Mouse (Mus musculus): Measurements from ENCODE around the gene Gm14412. TPM values are rescaled to one million over a fixed set of nuclear protein-coding genes. Genes with fewer than 3 reads are reported as not detected.
"Not testable (repeated sequence)": the region's sequence is repeated elsewhere in the genome, so short reads cannot be mapped to it uniquely, and the experiment has no call there.

Gm14412 gene
- 0.21 and 0.31 TPM in 2 replicates for polyA plus RNA-seq (2015; fragmentation: Nextera tagmentation; extraction: Ambion mirVana)

GRCm38 (mm10) chr2:177324257-177324733, at the start of gene Gm14412:
TSS of gene Gm14412 (minus strand) at chr2:177324307.
- not testable (repeated sequence) for ATAC-seq (replicated peaks; ENCODE audit: extremely low read depth, insufficient read depth, low FRiP score); H3K4me3 ChIP-seq (ENCODE audit: low read length); H3K4me1 ChIP-seq (ENCODE audit: control insufficient read depth, insufficient read depth, low read length); H3K27ac ChIP-seq (ENCODE audit: low read length); H3K36me3 ChIP-seq (ENCODE audit: control insufficient read depth, insufficient read depth); H3K27me3 ChIP-seq (ENCODE audit: control insufficient read depth, insufficient read depth, low read length); H3K9me3 ChIP-seq (replicated peaks; ENCODE audit: control insufficient read depth, low read length); H3K9ac ChIP-seq (ENCODE audit: low read length); H3K4me2 ChIP-seq (ENCODE audit: low read depth, low read length)
- WGBS, result 89% methylated on average over 2 of the region's 2 CpGs

DNA sequence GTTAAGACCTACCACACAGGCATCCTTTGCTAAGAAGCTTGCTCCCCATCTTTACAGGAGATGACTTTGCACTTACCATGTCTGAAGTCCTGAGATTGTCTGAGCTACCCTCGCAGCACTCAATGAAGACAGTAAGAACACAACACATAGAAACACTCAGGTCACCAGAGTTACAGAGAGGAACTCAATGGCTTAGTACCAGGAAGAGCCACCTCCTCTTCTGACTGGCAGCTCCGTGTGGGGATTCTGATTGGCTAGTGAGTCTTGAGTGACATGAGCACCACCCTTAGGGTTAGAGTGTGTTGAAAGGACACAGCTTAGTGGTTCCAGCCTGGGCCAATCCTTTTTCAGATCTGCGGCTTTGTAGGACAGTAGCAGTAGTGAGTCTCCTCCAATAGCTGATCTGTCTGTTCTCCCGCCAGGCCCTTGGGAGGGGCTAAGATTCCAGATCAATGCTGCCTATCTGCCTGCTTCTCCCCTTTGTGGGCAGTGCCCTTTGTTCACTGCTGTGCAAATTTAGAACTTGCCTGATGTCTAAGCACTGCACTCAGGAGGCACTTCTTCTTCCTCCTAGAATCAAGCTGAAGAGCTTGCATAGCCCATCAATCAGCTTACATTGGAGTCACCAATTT, 5.7 kb upstream of the Gm14412 start:
- not testable (repeated sequence) for H3K36me3 ChIP-seq (ENCODE audit: control insufficient read depth, insufficient read depth); H3K4me1 ChIP-seq (ENCODE audit: control insufficient read depth, insufficient read depth, low read length); H3K27ac ChIP-seq (ENCODE audit: low read length); H3K9me3 ChIP-seq (replicated peaks; ENCODE audit: control insufficient read depth, low read length); H3K27me3 ChIP-seq (ENCODE audit: control insufficient read depth, insufficient read depth, low read length); H3K4me3 ChIP-seq (ENCODE audit: low read length); H3K4me2 ChIP-seq (ENCODE audit: low read depth, low read length); H3K9ac ChIP-seq (ENCODE audit: low read length); ATAC-seq (replicated peaks; ENCODE audit: extremely low read depth, insufficient read depth, low FRiP score)
- 65% methylated on average over 4 of the region's 4 CpGs for WGBS

DNA sequence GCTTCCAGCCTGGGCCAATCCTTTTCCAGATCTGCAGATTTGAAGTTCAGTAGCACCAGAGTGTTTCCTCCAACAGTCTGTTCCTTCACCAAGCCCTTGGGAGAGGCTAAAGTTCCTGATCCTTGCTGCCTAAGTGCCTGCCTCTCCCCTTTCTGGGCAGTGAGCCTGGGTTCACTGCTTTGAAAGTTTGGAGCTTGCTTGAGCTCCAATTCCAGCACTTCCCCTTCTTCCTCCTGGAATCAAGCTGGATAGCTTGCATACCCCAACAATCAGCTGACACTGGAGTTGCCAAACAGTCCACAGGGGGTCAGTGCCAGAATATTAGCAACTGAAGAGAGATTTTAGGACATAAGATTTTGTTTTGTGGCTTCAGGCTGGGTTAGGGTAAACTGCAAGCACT, 2.7 kb downstream of the Gm14412 start:
- ATAC-seq (replicated peaks; ENCODE audit: extremely low read depth, insufficient read depth, low FRiP score), result not testable (repeated sequence)

DNA sequence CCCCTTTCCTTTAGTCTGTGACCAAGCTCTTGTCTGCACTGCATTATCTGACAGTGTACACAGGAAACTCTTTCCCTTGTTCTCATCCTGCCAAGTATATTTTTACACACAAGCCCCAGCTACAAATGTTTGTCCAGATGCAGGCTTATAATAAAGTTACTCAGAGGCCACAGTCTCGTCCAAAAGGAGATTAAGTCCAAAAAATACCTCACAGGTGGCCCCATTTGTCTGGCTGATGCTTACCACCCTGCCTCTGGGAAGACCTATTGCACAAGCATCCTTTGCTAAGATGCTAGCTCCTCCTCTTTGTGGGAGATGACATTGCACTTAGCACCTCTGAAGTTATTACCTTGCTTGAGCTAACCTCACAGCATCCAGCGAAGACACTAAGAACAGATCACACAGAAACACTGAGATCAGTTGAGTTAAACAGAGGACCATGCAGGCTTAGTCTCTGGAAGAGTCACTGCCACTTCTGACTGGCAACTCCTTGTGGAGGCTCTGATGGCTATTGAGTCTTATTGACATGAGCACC, 3.3 kb downstream of the Gm14412 start:
- not testable (repeated sequence) for H3K4me1 ChIP-seq (ENCODE audit: control insufficient read depth, insufficient read depth, low read length); H3K27me3 ChIP-seq (ENCODE audit: control insufficient read depth, insufficient read depth, low read length); H3K9ac ChIP-seq (ENCODE audit: low read length); H3K4me2 ChIP-seq (ENCODE audit: low read depth, low read length); H3K4me3 ChIP-seq (ENCODE audit: low read length); ATAC-seq (replicated peaks; ENCODE audit: extremely low read depth, insufficient read depth, low FRiP score); H3K9me3 ChIP-seq (replicated peaks; ENCODE audit: control insufficient read depth, low read length); H3K36me3 ChIP-seq (ENCODE audit: control insufficient read depth, insufficient read depth); H3K27ac ChIP-seq (ENCODE audit: low read length)
- 48% methylated on average over 2 of the region's 2 CpGs for WGBS

More for the DNA sequence above, 2.7 kb downstream of the Gm14412 start:
- H3K9me3 ChIP-seq (replicated peaks; ENCODE audit: control insufficient read depth, low read length); H3K27me3 ChIP-seq (ENCODE audit: control insufficient read depth, insufficient read depth, low read length); H3K27ac ChIP-seq (ENCODE audit: low read length); H3K4me1 ChIP-seq (ENCODE audit: control insufficient read depth, insufficient read depth, low read length); H3K36me3 ChIP-seq (ENCODE audit: control insufficient read depth, insufficient read depth); H3K4me2 ChIP-seq (ENCODE audit: low read depth, low read length); H3K9ac ChIP-seq (ENCODE audit: low read length); H3K4me3 ChIP-seq (ENCODE audit: low read length): not testable (repeated sequence)

GRCm38 (mm10) chr2:177318996-177319395, 5.1 kb downstream of the Gm14412 start:
- peaks cover 9% of the 10 kb centered on the region for H3K9me3 ChIP-seq (replicated peaks; ENCODE audit: control insufficient read depth, low read length)
- no peaks in the 10 kb centered on the region for H3K4me1 ChIP-seq (ENCODE audit: control insufficient read depth, insufficient read depth, low read length)
- no peak overlapping the region for H3K27ac ChIP-seq (ENCODE audit: low read length)
- H3K27me3 ChIP-seq (ENCODE audit: control insufficient read depth, insufficient read depth, low read length), result no peaks in the 10 kb centered on the region
- H3K9ac ChIP-seq (ENCODE audit: low read length), result no peak overlapping the region
- ATAC-seq (replicated peaks; ENCODE audit: extremely low read depth, insufficient read depth, low FRiP score), result no peak
- H3K4me2 ChIP-seq (ENCODE audit: low read depth, low read length), result no peak overlapping the region
- no peak overlapping the region for H3K4me3 ChIP-seq (ENCODE audit: low read length)
- no peaks in the 10 kb centered on the region for H3K36me3 ChIP-seq (ENCODE audit: control insufficient read depth, insufficient read depth)
- WGBS, result 65% methylated on average over 1 of the region's 1 CpGs

DNA sequence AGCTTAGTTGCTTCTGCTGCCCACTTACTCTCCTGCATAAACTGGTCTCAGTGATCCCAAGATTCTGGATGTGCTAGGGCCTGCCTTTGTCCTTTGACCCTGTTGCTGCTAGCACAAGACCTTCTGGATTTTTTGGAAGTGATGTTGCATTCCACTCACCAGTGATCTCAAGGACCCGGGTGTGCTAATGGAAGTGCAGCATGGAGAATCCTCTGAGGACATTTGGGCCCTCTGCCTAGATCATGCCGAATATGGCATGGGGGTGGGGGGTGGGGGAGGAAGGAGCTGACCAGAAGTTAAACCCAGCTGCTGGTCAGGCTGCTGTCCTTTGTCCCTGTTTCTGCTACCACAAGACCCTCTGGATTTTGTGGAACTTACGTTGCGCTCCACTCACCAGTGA, 14.5 kb downstream of the Gm14412 start:
- H3K4me3 ChIP-seq (ENCODE audit: low read length); H3K9me3 ChIP-seq (replicated peaks; ENCODE audit: control insufficient read depth, low read length); ATAC-seq (replicated peaks; ENCODE audit: extremely low read depth, insufficient read depth, low FRiP score); H3K36me3 ChIP-seq (ENCODE audit: control insufficient read depth, insufficient read depth); H3K4me1 ChIP-seq (ENCODE audit: control insufficient read depth, insufficient read depth, low read length); H3K27me3 ChIP-seq (ENCODE audit: control insufficient read depth, insufficient read depth, low read length); H3K27ac ChIP-seq (ENCODE audit: low read length); H3K9ac ChIP-seq (ENCODE audit: low read length); H3K4me2 ChIP-seq (ENCODE audit: low read depth, low read length): not testable (repeated sequence)
- 63% methylated on average over 4 of the region's 4 CpGs for WGBS

DNA sequence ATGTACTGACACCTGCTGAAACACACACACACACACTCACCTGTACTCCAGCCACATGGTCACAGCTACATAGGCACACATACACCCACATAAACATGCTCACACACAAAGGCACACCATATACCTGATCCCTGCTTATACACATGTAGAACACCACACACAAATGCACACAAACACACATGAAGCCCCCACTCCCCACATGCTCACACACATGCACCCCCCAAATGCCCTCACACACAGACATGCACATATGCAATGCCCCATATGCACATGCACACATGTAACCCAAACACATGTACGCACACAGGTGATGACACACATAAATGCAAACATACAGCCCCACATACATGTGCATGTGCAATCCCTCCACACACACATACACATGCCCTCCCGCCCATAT, 19.1 kb downstream of the Gm14412 start:
- ATAC-seq (replicated peaks; ENCODE audit: extremely low read depth, insufficient read depth, low FRiP score); H3K36me3 ChIP-seq (ENCODE audit: control insufficient read depth, insufficient read depth); H3K27ac ChIP-seq (ENCODE audit: low read length); H3K27me3 ChIP-seq (ENCODE audit: control insufficient read depth, insufficient read depth, low read length); H3K4me1 ChIP-seq (ENCODE audit: control insufficient read depth, insufficient read depth, low read length); H3K4me2 ChIP-seq (ENCODE audit: low read depth, low read length); H3K9me3 ChIP-seq (replicated peaks; ENCODE audit: control insufficient read depth, low read length); H3K9ac ChIP-seq (ENCODE audit: low read length); H3K4me3 ChIP-seq (ENCODE audit: low read length): not testable (repeated sequence)
- WGBS, result no CpG with 5 or more reads among the region's 2 CpGs

GRCm38 (mm10) chr2:177283701-177284100, 40.4 kb downstream of the Gm14412 start:
- not testable (repeated sequence) for H3K4me3 ChIP-seq (ENCODE audit: low read length); H3K4me2 ChIP-seq (ENCODE audit: low read depth, low read length); H3K27ac ChIP-seq (ENCODE audit: low read length); H3K9me3 ChIP-seq (replicated peaks; ENCODE audit: control insufficient read depth, low read length); H3K4me1 ChIP-seq (ENCODE audit: control insufficient read depth, insufficient read depth, low read length); H3K27me3 ChIP-seq (ENCODE audit: control insufficient read depth, insufficient read depth, low read length); ATAC-seq (replicated peaks; ENCODE audit: extremely low read depth, insufficient read depth, low FRiP score); H3K9ac ChIP-seq (ENCODE audit: low read length); H3K36me3 ChIP-seq (ENCODE audit: control insufficient read depth, insufficient read depth)
- WGBS, result 23% methylated on average over 3 of the region's 3 CpGs

GRCm38 (mm10) chr2:177277754-177278153, 46.4 kb downstream of the Gm14412 start:
- 64% methylated on average over 1 of the region's 2 CpGs for WGBS

More at GRCm38 (mm10) chr2:177277754-177278153, 46.4 kb downstream of the Gm14412 start:
- not testable (repeated sequence) for H3K9ac ChIP-seq (ENCODE audit: low read length); H3K9me3 ChIP-seq (replicated peaks; ENCODE audit: control insufficient read depth, low read length); H3K36me3 ChIP-seq (ENCODE audit: control insufficient read depth, insufficient read depth); H3K4me1 ChIP-seq (ENCODE audit: control insufficient read depth, insufficient read depth, low read length); H3K4me3 ChIP-seq (ENCODE audit: low read length); H3K4me2 ChIP-seq (ENCODE audit: low read depth, low read length); H3K27me3 ChIP-seq (ENCODE audit: control insufficient read depth, insufficient read depth, low read length); H3K27ac ChIP-seq (ENCODE audit: low read length); ATAC-seq (replicated peaks; ENCODE audit: extremely low read depth, insufficient read depth, low FRiP score)

Measured in heart, embryonic 16.5 days (tissue).